ENCODE assay signal across 23 mouse cellular contexts in the genomic region with DNA sequence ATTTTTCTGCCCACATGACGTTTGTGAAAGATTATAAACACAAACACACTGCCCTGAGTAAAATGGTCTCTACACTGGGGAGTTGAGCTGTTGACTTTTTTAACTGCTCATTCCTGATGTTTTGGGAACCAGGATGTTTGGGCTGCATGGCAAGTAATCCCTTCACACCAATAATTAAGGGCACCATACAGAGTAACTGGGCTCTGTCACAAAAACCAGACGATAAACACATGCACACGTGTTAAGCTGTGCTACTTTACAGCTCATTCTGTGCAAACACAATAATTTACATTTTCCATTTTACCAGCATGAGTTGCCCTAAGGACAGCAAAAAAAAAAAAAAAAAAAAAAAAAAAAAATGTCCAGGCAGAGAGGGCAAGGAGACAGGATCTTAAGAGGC.
DNase-seq lines count a peak whose midpoint lies in the region; ATAC-seq lines count a peak whose summit lies in the region.
"Had no signal": no experiment of that assay in that cellular context is flagged by ENCODE, and none has a peak within 500 bp of the region (broad histone marks: within the 10 kb centered on the region; RNA-seq: fewer than 3 reads in every experiment).

No protein-coding gene starts in this region.

- no peak overlapping the region for H3K4me2 ChIP-seq in forebrain, embryonic 13.5 days
- H3K4me2 ChIP-seq in midbrain, embryonic 11.5 days, result no peak overlapping the region
- no peak overlapping the region for H3K4me2 ChIP-seq in midbrain, embryonic 15.5 days
- H3K4me2 ChIP-seq: embryonic facial prominence, embryonic 15.5 days; heart, embryonic 11.5 days; heart, embryonic 15.5 days; hindbrain, embryonic 14.5 days; intestine, embryonic 15.5 days had no signal

- intact Hi-C loops in heart, postnatal 36 days (cut with DNase I), result no loop called here

- H3K9ac ChIP-seq in forebrain, embryonic 13.5 days, result no peak overlapping the region
- H3K9ac ChIP-seq in midbrain, embryonic 11.5 days (ENCODE audit: low read length), result no peak overlapping the region
- H3K9ac ChIP-seq in midbrain, embryonic 15.5 days, result no peak overlapping the region
- H3K9ac ChIP-seq: embryonic facial prominence, embryonic 15.5 days; heart, embryonic 15.5 days; hindbrain, embryonic 14.5 days; intestine, embryonic 15.5 days had no signal

- peaks cover 13% of the 10 kb centered on the region; the same call in 1 of the 2 replicates for H3K36me3 ChIP-seq in forebrain, embryonic 13.5 days (ENCODE audit: poor library complexity, severe bottlenecking)
- H3K36me3 ChIP-seq in forebrain, embryonic 10.5 days (replicated peaks), result peaks cover 12% of the 10 kb centered on the region
- no peaks in the 10 kb centered on the region for H3K36me3 ChIP-seq in midbrain, embryonic 11.5 days (ENCODE audit: control insufficient read depth, insufficient read depth, low read length)
- H3K36me3 ChIP-seq in midbrain, embryonic 15.5 days (replicated peaks), result no peaks in the 10 kb centered on the region
- H3K36me3 ChIP-seq: embryonic facial prominence, embryonic 15.5 days; heart, embryonic 15.5 days; hindbrain, embryonic 10.5 days; intestine, embryonic 15.5 days had no signal

- WGBS in forebrain, embryonic 13.5 days, result 40% methylated on average over 3 of the region's 3 CpGs
- 58% methylated on average over 3 of the region's 3 CpGs for WGBS in forebrain, embryonic 10.5 days
- WGBS in midbrain, embryonic 11.5 days, result 48% methylated on average over 3 of the region's 3 CpGs
- 28% methylated on average over 3 of the region's 3 CpGs for WGBS in midbrain, embryonic 15.5 days

- no peak for DNase-seq in forebrain, embryonic 10.5 days (ENCODE audit: extremely low spot score, low spot score)
- no peak for DNase-seq in midbrain, embryonic 11.5 days (ENCODE audit: low spot score, missing footprints)
- DNase-seq in forelimb bud, embryonic 11.5 days (ENCODE audit: low read depth, low spot score), result peak; percentile 58
- no peak for DNase-seq in heart, postnatal 36 days
- no peak for DNase-seq in MN1 (ENCODE audit: low spot score)
- DNase-seq: adrenal gland, adult 8-10 months; adrenal gland, postnatal 36 days; cerebellum, adult 11 months; cerebellum, adult 8-10 months; cerebellum, postnatal 14 days; embryo, embryonic 11 days; gastrocnemius, postnatal 14 days; heart, adult 2 months; heart, postnatal 14 days had no signal

- H3K27ac ChIP-seq in forebrain, embryonic 13.5 days, result no peak overlapping the region
- H3K27ac ChIP-seq in forebrain, embryonic 10.5 days, result no peak overlapping the region
- H3K27ac ChIP-seq in midbrain, embryonic 11.5 days (ENCODE audit: low read depth, low read length), result no peak overlapping the region
- no peak overlapping the region for H3K27ac ChIP-seq in midbrain, embryonic 15.5 days
- H3K27ac ChIP-seq: embryonic facial prominence, embryonic 15.5 days; heart, adult 2 months; heart, embryonic 15.5 days; hindbrain, embryonic 10.5 days; hindbrain, embryonic 14.5 days; intestine, embryonic 15.5 days had no signal

- no peaks in the 10 kb centered on the region for H3K27me3 ChIP-seq in forebrain, embryonic 13.5 days
- no peaks in the 10 kb centered on the region for H3K27me3 ChIP-seq in forebrain, embryonic 10.5 days (ENCODE audit: poor library complexity, severe bottlenecking)
- no peaks in the 10 kb centered on the region for H3K27me3 ChIP-seq in midbrain, embryonic 11.5 days (ENCODE audit: control insufficient read depth, insufficient read depth, low read length)
- H3K27me3 ChIP-seq in midbrain, embryonic 15.5 days (replicated peaks), result no peaks in the 10 kb centered on the region
- H3K27me3 ChIP-seq: embryonic facial prominence, embryonic 15.5 days; heart, embryonic 15.5 days; intestine, embryonic 15.5 days had no signal

- peak; percentile 27; the same call in 1 of the 2 replicates for ATAC-seq in forebrain, embryonic 13.5 days
- 0 out of 2 replicates have a peak, but pooled peaks have one; percentile 33 for ATAC-seq in midbrain, embryonic 11.5 days (ENCODE audit: low FRiP score)
- no peak; the same call in 1 of the 2 replicates for ATAC-seq in midbrain, embryonic 15.5 days (replicated peaks)
- ATAC-seq: intestine, embryonic 15.5 days had no signal

- no peak overlapping the region for H3K4me3 ChIP-seq in forebrain, embryonic 13.5 days
- H3K4me3 ChIP-seq in forebrain, embryonic 10.5 days, result no peak overlapping the region
- H3K4me3 ChIP-seq in midbrain, embryonic 11.5 days (ENCODE audit: low read depth, low read length), result no peak overlapping the region
- no peak overlapping the region for H3K4me3 ChIP-seq in midbrain, embryonic 15.5 days
- H3K4me3 ChIP-seq: embryonic facial prominence, embryonic 15.5 days; erythroblast, embryonic 14.5 days; heart, adult 2 months; heart, embryonic 15.5 days; hindbrain, embryonic 10.5 days; intestine, embryonic 15.5 days had no signal

- H3K4me1 ChIP-seq in forebrain, embryonic 13.5 days, result no peaks in the 10 kb centered on the region
- no peaks in the 10 kb centered on the region for H3K4me1 ChIP-seq in forebrain, embryonic 10.5 days
- no peaks in the 10 kb centered on the region for H3K4me1 ChIP-seq in midbrain, embryonic 11.5 days (ENCODE audit: control insufficient read depth, insufficient read depth, low read length)
- H3K4me1 ChIP-seq in midbrain, embryonic 15.5 days, result no peaks in the 10 kb centered on the region
- H3K4me1 ChIP-seq: embryonic facial prominence, embryonic 15.5 days; heart, embryonic 15.5 days; hindbrain, embryonic 10.5 days; intestine, embryonic 15.5 days had no signal

- H3K9me3 ChIP-seq in forebrain, embryonic 13.5 days (replicated peaks), result no peaks in the 10 kb centered on the region
- H3K9me3 ChIP-seq in forebrain, embryonic 10.5 days, result no peaks in the 10 kb centered on the region
- H3K9me3 ChIP-seq in midbrain, embryonic 11.5 days (ENCODE audit: control insufficient read depth, low read length), result no peaks in the 10 kb centered on the region
- H3K9me3 ChIP-seq in midbrain, embryonic 15.5 days, result no peaks in the 10 kb centered on the region
- H3K9me3 ChIP-seq: embryonic facial prominence, embryonic 15.5 days; heart, embryonic 15.5 days; hindbrain, embryonic 10.5 days; intestine, embryonic 15.5 days had no signal
